Mouse (Mus musculus): Measurements from ENCODE around the gene Cacna1c. TPM values are rescaled to one million over a fixed set of nuclear protein-coding genes. Genes with fewer than 3 reads are reported as not detected.
A peak's percentile ranks its signal among the peaks of the same experiment; 100 is the strongest.

Cacna1c gene
- polyA plus RNA-seq, 1 experiment = 29.3 TPM

GRCm38 (mm10) chr6:119068650-119069049 lies 127.6 kb downstream of the Cacna1c start:
- DNase-seq (ENCODE audit: extremely low spot score in 1 of 2, low spot score in 1 of 2) = no peak

DNA sequence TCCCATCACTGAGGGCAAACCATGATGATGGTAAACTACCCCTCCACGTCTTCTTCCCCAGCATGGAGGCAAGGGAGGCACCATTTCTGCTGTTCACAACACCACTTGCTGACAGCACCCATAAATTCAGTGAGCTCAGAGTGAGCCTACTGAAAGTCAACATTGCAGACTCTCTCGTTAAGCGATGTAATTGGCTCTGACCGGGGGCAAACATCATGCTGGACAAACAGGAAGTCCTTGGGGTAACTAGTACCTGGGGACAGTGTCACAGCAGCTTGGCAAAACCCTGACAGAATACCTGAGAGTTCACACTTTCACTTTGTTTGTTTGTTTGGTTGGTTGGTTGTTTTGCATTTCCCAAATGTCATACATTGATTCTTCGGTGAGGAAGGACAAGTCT lies 131.3 kb downstream of the Cacna1c start:
- no peak for DNase-seq (ENCODE audit: extremely low spot score in 1 of 2, low spot score in 1 of 2)

DNA sequence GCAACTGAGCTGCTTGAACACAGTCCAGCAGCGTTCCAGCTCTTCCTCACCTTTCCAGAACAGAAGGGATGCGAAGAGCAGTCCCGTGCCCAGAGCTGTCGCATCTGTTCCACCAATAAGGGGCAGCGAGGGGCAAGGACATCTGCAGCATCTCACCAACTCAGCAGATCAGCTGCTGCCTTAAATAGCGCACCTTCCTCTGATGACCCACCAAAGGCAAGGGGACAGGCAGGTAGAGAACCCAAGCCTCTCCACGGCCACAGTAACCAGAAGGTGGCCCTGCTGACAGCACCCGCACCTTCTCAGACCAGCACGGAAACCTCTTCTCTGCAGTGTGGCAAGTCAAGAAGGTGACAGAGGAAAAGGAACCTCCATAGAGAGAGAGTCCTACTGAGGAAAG lies 131.8 kb downstream of the Cacna1c start:
- no peak for DNase-seq (ENCODE audit: extremely low spot score in 1 of 2, low spot score in 1 of 2)

GRCm38 (mm10) chr6:119062695-119063094 lies 133.5 kb downstream of the Cacna1c start:
- DNase-seq (ENCODE audit: extremely low spot score in 1 of 2, low spot score in 1 of 2) = no peak

DNA sequence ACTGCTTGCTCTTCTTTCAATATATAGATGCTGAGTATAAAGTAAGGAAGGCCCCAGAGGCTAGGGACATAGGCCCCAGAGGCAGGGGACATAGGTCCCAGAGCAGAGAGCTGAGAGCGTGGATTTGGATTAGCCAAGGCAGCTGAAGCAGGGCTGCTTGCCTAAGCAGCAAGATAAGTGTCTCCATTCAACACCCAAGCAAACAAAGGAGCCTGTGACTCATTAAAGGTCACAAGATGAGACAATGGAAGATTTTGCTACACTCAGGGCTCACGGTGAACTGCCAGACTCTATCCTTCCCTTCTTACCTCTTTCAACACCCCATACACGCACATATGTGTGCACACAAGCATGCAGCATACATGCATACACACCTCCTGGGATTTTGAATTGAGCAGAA lies 137.3 kb downstream of the Cacna1c start:
- DNase-seq (ENCODE audit: extremely low spot score in 1 of 2, low spot score in 1 of 2) = no peak

DNA sequence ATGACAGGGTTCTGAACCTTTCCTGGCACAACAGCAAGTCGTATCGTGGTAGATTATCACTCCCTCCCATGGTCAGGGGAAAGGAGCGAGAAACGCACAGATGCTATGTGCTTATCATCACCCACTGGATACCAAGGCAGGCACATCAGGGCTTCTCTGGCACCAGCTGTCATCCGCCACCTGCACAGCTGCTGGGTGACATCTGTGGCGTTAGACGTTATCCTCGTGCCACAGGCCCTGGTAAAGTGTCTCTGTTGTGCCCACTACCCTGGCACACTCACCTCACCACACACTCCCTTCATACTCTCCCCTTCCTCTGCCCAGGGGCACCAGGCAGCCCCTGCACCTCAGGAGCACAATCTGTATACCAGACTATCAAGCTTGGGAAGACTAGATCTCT lies 137.8 kb downstream of the Cacna1c start:
- DNase-seq (ENCODE audit: extremely low spot score in 1 of 2, low spot score in 1 of 2) = no peak

DNA sequence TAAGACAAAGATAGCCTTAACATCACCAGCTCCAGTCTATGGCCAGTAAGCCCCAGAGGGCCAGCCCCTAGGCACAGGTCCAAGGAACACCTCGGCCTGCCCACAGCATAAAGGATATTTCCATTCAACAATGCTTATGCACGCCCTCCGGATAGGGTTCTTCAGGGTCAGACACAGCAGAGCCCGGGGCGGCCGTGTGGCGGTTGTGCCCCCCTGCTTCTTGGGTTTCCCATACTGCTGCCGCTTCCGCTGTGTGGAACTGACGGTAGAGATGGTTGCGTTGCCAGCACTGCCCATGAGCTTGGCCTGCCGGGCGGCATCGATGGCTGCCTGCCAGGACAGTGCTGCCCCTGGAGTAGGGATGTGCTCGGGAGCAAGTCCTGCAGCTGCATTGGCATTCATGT lies 139.1 kb downstream of the Cacna1c start:
- DNase-seq (ENCODE audit: extremely low spot score in 1 of 2, low spot score in 1 of 2) = peak in 1 of 2 experiments; percentile 28

DNA sequence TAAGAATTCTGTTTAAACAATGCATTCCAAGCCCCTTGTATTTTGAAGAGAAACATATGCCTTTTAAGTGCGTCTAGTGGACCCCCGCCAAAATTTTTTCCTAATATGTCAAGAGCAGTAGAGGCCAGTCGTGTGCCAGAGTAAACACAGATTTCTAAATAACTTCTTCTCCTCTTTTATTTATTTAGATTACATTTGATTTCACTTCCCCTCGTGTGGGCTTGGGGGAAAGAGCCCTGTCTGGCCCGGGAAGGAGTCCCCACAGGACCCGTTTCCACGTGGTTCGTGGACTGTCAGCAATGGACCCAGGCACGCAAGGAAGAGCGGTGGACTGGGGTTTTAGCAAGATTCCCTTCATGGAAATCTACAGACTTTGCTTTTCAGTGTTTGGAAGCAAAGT lies 143.4 kb downstream of the Cacna1c start:
- DNase-seq (ENCODE audit: extremely low spot score in 1 of 2, low spot score in 1 of 2) = no peak

DNA sequence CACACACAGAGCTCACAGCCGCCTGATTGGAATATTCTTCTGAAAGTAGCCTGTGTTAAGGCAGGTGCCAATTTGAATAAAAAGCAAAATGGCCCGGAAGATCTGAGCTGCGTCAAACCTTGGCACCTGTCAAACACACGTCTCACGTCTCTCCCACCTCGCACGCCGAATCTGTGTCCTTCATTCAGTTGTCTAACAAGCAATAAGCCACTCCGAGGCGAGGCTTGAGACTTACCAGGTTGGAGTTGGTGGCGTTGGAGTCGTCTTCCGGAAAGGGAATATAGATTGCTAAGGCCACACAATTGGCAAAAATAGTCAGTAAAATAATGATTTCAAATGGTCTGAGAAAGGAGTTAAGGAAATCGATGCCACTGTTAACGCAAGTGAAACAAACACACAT lies 143.9 kb downstream of the Cacna1c start:
- no peak for DNase-seq (ENCODE audit: extremely low spot score in 1 of 2, low spot score in 1 of 2)

DNA sequence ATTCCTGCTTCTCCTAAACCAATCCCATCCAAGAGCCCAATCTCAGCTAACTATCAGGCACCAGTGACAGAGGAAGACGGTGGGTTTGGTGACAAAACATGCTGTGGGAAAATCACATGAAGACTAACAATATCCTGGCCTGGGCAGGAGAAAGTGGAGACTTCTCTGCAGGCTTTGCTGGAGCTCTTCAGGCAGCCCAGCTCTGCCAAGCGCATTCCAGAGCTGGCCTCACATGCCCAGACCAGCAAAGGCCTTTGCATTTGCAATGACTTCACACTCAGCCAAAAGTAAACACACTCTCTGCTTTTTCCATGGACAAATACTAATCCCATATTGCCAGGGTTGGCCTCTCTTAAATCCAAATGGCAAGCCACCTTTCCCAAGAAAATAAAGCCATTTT lies 144.5 kb downstream of the Cacna1c start:
- no peak for DNase-seq (ENCODE audit: extremely low spot score in 1 of 2, low spot score in 1 of 2)

- DNase-seq (ENCODE audit: extremely low spot score in 1 of 2, low spot score in 1 of 2) = no peak
These were observed 148.9 kb downstream of the Cacna1c start for GRCm38 (mm10) chr6:119047340-119047739.

GRCm38 (mm10) chr6:119045498-119045897 lies 150.7 kb downstream of the Cacna1c start:
- peak in 1 of 2 experiments; percentile 40 for DNase-seq (ENCODE audit: extremely low spot score in 1 of 2, low spot score in 1 of 2)

- DNase-seq (ENCODE audit: extremely low spot score in 1 of 2, low spot score in 1 of 2) = no peak
These were observed 152.1 kb downstream of the Cacna1c start for GRCm38 (mm10) chr6:119044148-119044547.

DNA sequence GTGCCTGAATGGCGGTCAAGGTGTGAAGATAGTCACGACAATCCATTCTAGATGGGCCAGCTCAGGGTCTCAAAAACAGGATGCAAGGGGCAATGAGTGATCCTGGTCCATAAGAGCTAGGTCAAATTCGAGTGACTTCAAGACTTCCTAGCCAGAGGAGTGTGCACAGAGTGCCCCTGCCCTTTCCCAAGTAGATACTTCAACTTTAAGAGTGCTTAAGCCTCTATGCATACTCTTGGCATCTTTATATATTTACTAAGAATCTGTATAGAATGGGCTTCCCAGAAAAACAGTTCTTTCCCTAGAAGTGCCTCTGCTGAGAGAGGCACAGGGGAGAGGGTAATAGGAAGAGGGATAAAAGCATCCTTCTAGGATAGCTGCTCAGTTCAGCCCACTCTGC lies 153.4 kb downstream of the Cacna1c start:
- no peak for DNase-seq (ENCODE audit: extremely low spot score in 1 of 2, low spot score in 1 of 2)

- no peak for DNase-seq (ENCODE audit: extremely low spot score in 1 of 2, low spot score in 1 of 2)
These were observed 155.3 kb downstream of the Cacna1c start for GRCm38 (mm10) chr6:119040961-119041360.

DNA sequence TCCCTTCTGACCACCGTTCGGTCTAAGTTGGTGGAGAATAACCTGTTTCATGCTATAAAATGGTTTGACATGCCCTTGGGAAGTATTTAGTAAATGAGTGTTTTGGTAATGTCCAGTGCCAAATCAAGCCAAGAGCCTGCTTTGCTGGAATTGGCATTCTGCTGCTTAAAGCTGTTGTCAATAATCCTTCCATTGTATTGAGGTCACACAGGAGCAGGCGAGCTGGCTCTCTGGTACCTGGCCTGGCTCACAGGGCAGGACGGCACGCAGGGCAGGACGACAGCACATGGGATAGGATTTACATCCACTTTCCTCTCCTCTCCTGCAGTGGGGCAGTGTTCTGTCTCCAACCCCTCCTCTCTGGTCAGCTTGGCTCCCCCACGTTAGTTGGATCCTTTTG lies 156.4 kb downstream of the Cacna1c start:
- DNase-seq (ENCODE audit: extremely low spot score in 1 of 2, low spot score in 1 of 2) = no peak

DNA sequence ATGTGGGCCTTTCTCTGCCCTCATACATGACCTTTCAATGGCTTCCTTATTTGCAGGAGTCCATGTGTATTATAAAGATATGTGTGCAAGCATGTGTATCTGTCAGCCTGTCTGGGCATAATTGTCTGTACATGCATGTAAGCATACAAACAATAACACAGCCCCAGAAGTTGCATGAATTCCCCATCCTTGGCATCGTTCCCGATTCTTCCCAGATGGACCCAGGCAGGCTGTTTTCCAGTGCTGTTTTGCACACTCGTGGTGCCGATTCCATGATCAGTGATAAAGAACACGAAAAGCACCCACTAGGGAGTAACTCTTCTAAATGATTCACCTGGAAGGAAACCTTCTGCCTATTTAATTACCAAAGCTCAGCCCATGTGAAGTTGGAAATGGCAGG lies 156.9 kb downstream of the Cacna1c start:
- DNase-seq (ENCODE audit: extremely low spot score in 1 of 2, low spot score in 1 of 2) = no peak

DNA sequence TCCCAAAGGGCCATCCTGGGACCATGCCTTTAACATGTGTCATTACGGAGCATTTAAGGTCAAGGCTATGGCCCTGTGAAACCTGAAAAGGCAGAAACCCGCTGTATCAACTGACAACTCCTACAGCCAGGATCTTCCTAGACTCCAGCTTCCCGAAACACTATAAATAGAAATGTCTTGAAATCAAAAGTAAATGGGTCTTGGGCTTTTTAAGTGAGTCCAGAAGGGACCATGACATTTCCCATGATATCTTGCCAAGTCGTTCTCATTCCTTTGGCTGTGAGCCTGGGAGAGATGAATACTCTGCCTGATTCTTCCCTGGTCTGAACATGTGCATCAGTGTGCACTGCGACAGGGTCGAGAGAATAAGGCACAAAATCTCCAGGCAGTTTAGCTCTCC lies 158.4 kb downstream of the Cacna1c start:
- no peak for DNase-seq (ENCODE audit: extremely low spot score in 1 of 2, low spot score in 1 of 2)

DNA sequence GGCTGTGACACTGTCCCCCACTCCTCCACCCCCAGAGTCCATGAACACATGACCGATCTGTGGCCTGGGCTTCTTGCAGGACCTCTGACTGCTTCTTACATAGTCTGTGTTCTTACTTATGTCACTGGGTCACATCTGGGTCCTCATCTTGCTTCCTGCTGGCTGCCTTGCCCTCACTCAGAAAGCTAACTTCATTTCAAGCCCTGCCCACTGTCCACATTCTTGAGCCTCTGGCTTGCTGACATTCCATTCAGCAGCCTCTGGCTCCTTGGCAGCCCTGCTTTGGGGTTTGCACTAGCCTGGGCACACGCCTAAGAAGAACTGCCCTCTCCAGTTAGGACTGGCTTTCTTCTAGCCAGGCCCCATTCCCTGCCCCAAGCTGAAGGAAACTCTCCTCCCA lies 159.2 kb downstream of the Cacna1c start:
- DNase-seq (ENCODE audit: extremely low spot score in 1 of 2, low spot score in 1 of 2) = no peak

GRCm38 (mm10) chr6:119035361-119035760 lies 160.9 kb downstream of the Cacna1c start:
- DNase-seq (ENCODE audit: extremely low spot score in 1 of 2, low spot score in 1 of 2) = no peak

DNA sequence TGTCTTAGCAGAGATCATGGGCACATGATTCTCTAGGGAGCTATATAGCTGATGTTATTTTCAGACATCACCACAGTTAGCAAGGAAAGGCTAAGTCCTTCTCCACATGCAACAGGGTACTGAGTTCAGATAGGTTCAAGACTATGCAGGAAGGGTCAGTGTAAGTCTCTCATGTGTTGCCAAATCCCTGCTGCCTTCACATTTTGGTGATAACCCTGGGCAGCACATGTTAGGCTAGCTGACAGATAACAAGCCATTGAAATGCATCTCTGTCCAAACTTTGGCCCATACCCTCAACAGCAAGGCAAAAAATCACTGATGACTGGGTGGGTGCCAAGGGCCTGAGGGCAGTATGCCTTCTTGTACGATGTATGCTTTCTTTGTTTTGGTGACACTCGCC lies 161.3 kb downstream of the Cacna1c start:
- no peak for DNase-seq (ENCODE audit: extremely low spot score in 1 of 2, low spot score in 1 of 2)

DNA sequence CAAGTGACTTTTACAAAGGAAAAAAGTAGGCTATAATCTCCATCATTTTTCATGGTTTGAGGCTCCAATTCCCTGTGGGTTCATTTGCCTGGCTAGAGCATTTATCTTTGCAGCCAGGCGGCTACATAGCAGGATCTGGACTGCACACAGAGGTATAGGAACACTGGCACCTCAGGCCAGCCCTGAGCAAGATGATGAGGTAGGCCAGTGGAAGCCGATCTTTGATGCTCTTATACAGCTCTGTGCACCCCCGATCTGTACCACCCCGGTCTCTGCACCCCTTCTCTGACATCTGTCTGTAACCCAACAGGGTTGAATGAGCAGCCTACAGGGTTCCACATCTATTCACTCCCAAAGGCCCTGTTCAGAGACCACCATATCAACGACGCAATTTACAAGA lies 168.3 kb downstream of the Cacna1c start:
- no peak for DNase-seq (ENCODE audit: extremely low spot score in 1 of 2, low spot score in 1 of 2)

GRCm38 (mm10) chr6:119022850-119023249 lies 173.4 kb downstream of the Cacna1c start:
- DNase-seq (ENCODE audit: extremely low spot score in 1 of 2, low spot score in 1 of 2) = no peak

DNA sequence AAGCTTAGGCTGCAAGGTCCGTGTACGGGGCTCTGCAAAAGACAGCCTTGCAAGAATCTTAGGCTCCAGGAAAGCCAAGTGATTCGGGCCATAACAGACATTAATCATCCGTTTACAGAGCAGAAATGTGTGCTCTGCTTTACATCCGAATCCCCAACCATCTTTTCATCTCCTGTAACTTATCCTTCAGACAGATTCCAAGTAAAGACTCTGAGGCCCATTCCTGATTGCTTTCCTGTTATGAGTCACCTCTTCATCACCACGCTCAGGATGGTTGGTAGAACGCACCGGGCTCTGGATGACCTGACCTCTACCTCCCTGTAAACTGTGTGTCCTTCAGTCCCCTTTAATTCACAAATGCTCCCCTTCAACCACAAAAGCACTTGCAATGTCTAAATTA lies 175.0 kb downstream of the Cacna1c start:
- DNase-seq (ENCODE audit: extremely low spot score in 1 of 2, low spot score in 1 of 2) = no peak
